Mouse (Mus musculus): ENCODE measurements around the gene Tmem171. TPM values are rescaled to one million over a fixed set of nuclear protein-coding genes. Genes with fewer than 3 reads are reported as not detected.

Tmem171 gene
- total RNA-seq, 2 experiments from 2014 or later: not detected

- no peak for ATAC-seq (replicated peaks; ENCODE audit: low FRiP score, poor library complexity, severe bottlenecking)
Observed at GRCm38 (mm10) chr13:98696716-98697115, 2.1 kb upstream of the Tmem171 start.

GRCm38 (mm10) chr13:98695546-98695945 lies 912 bp upstream of the Tmem171 start:
- no peak for ATAC-seq (replicated peaks; ENCODE audit: low FRiP score, poor library complexity, severe bottlenecking)

- ATAC-seq (replicated peaks; ENCODE audit: low FRiP score, poor library complexity, severe bottlenecking): no peak
Observed at GRCm38 (mm10) chr13:98693316-98693715, 1.3 kb downstream of the Tmem171 start.

- no peak for ATAC-seq (replicated peaks; ENCODE audit: low FRiP score, poor library complexity, severe bottlenecking)
Observed at GRCm38 (mm10) chr13:98691956-98692515, 2.6 kb downstream of the Tmem171 start.

- no peak for ATAC-seq (replicated peaks; ENCODE audit: low FRiP score, poor library complexity, severe bottlenecking)
Observed at GRCm38 (mm10) chr13:98690886-98691285, 3.7 kb downstream of the Tmem171 start.

- no peak for ATAC-seq (replicated peaks; ENCODE audit: low FRiP score, poor library complexity, severe bottlenecking)
Observed at GRCm38 (mm10) chr13:98689605-98690290, 4.9 kb downstream of the Tmem171 start.

GRCm38 (mm10) chr13:98687931-98688330 lies 6.7 kb downstream of the Tmem171 start:
- ATAC-seq (replicated peaks; ENCODE audit: low FRiP score, poor library complexity, severe bottlenecking): no peak

- ATAC-seq (replicated peaks; ENCODE audit: low FRiP score, poor library complexity, severe bottlenecking): no peak
Observed at GRCm38 (mm10) chr13:98684144-98684900, 10.3 kb downstream of the Tmem171 start.

- ATAC-seq (replicated peaks; ENCODE audit: low FRiP score, poor library complexity, severe bottlenecking): no peak
Observed at GRCm38 (mm10) chr13:98683412-98683811, 11.2 kb downstream of the Tmem171 start.

GRCm38 (mm10) chr13:98680470-98681060 lies 14.1 kb downstream of the Tmem171 start:
- ATAC-seq (replicated peaks; ENCODE audit: low FRiP score, poor library complexity, severe bottlenecking): no peak

GRCm38 (mm10) chr13:98679631-98680041 lies 15.0 kb downstream of the Tmem171 start:
- no peak for ATAC-seq (replicated peaks; ENCODE audit: low FRiP score, poor library complexity, severe bottlenecking)

- ATAC-seq (replicated peaks; ENCODE audit: low FRiP score, poor library complexity, severe bottlenecking): no peak
Observed at GRCm38 (mm10) chr13:98679230-98679629, 15.4 kb downstream of the Tmem171 start.

GRCm38 (mm10) chr13:98673922-98674321 lies 20.7 kb downstream of the Tmem171 start:
- ATAC-seq (replicated peaks; ENCODE audit: low FRiP score, poor library complexity, severe bottlenecking): no peak

GRCm38 (mm10) chr13:98669296-98669695 lies 25.3 kb downstream of the Tmem171 start:
- ATAC-seq (replicated peaks; ENCODE audit: low FRiP score, poor library complexity, severe bottlenecking): no peak

GRCm38 (mm10) chr13:98667316-98667715 lies 27.3 kb downstream of the Tmem171 start:
- ATAC-seq (replicated peaks; ENCODE audit: low FRiP score, poor library complexity, severe bottlenecking): no peak

GRCm38 (mm10) chr13:98665240-98665639 lies 29.4 kb downstream of the Tmem171 start:
- ATAC-seq (replicated peaks; ENCODE audit: low FRiP score, poor library complexity, severe bottlenecking): no peak

GRCm38 (mm10) chr13:98662173-98662675 lies 32.4 kb downstream of the Tmem171 start:
- ATAC-seq (replicated peaks; ENCODE audit: low FRiP score, poor library complexity, severe bottlenecking): no peak

GRCm38 (mm10) chr13:98656034-98656471 lies 38.6 kb downstream of the Tmem171 start:
- ATAC-seq (replicated peaks; ENCODE audit: low FRiP score, poor library complexity, severe bottlenecking): no peak

- no peak for ATAC-seq (replicated peaks; ENCODE audit: low FRiP score, poor library complexity, severe bottlenecking)
Observed at GRCm38 (mm10) chr13:98655346-98655745, 39.3 kb downstream of the Tmem171 start.

Data from erythroid progenitor cell, adult 5-6 weeks (primary cell).